18 mouse cellular contexts compared by ENCODE assay signal in genomic region chr11:43452266-43452665, GRCm38 (mm10). TPM values are rescaled to one million over a fixed set of nuclear protein-coding genes. Genes with fewer than 3 reads are reported as not detected.
DNase-seq lines count a peak whose midpoint lies in the region; ATAC-seq and TF ChIP-seq lines count a peak whose summit lies in the region.
"Had no signal": no experiment of that assay in that cellular context is flagged by ENCODE, and none has a peak within 500 bp of the region (broad histone marks: within the 10 kb centered on the region; RNA-seq: fewer than 3 reads in every experiment).

No protein-coding gene starts in this region.

- H3K4me2 ChIP-seq in intestine, postnatal 0 days (replicated peaks; ENCODE audit: low read depth) = no peak overlapping the region
- H3K4me2 ChIP-seq in intestine, embryonic 16.5 days (ENCODE audit: low read depth, low read length) = no peak overlapping the region
- H3K4me2 ChIP-seq in lung, postnatal 0 days (replicated peaks; ENCODE audit: low read depth, low read length) = no peak overlapping the region
- no peak overlapping the region for H3K4me2 ChIP-seq in stomach, postnatal 0 days (replicated peaks; ENCODE audit: low read depth)
- H3K4me2 ChIP-seq: forebrain, embryonic 13.5 days; heart, embryonic 15.5 days; kidney, embryonic 15.5 days; limb, embryonic 13.5 days had no signal

- no peaks in the 10 kb centered on the region for H3K4me1 ChIP-seq in intestine, postnatal 0 days (replicated peaks; ENCODE audit: control insufficient read depth, insufficient read depth, low read length)
- H3K4me1 ChIP-seq in intestine, embryonic 16.5 days (ENCODE audit: control insufficient read depth, insufficient read depth, low read length) = no peaks in the 10 kb centered on the region
- no peaks in the 10 kb centered on the region for H3K4me1 ChIP-seq in lung, postnatal 0 days (ENCODE audit: insufficient read depth, low read depth, low read length)
- no peaks in the 10 kb centered on the region for H3K4me1 ChIP-seq in stomach, postnatal 0 days (replicated peaks; ENCODE audit: control insufficient read depth, insufficient read depth)
- H3K4me1 ChIP-seq: forebrain, embryonic 13.5 days; heart, embryonic 15.5 days; kidney, embryonic 15.5 days; limb, embryonic 13.5 days had no signal

- ATAC-seq in CD4-positive, CD25-positive, alpha-beta regulatory T cell, adult 4 months = no peak
- ATAC-seq in intestine, postnatal 0 days = no peak
- ATAC-seq in intestine, embryonic 16.5 days = no peak
- no peak for ATAC-seq in lung, postnatal 0 days
- no peak for ATAC-seq in stomach, postnatal 0 days (ENCODE audit: low FRiP score, low TSS enrichment)
- ATAC-seq: activated CD4-positive, CD25-positive, alpha-beta regulatory T cell, adult 4 months; forebrain, embryonic 13.5 days; Patski had no signal

- 62% methylated on average over 2 of the region's 2 CpGs for WGBS in intestine, postnatal 0 days
- 46% methylated on average over 2 of the region's 2 CpGs for WGBS in intestine, embryonic 16.5 days
- WGBS in lung, postnatal 0 days = 56% methylated on average over 2 of the region's 2 CpGs
- WGBS in stomach, postnatal 0 days = 62% methylated on average over 2 of the region's 2 CpGs

- H3K4me3 ChIP-seq in intestine, postnatal 0 days (ENCODE audit: low read depth, low read length) = no peak overlapping the region
- no peak overlapping the region for H3K4me3 ChIP-seq in intestine, embryonic 16.5 days (ENCODE audit: low read length)
- H3K4me3 ChIP-seq in lung, postnatal 0 days (ENCODE audit: low read depth, low read length) = no peak overlapping the region
- no peak overlapping the region for H3K4me3 ChIP-seq in stomach, postnatal 0 days (ENCODE audit: low read depth, low read length)
- H3K4me3 ChIP-seq: forebrain, embryonic 13.5 days; heart, embryonic 15.5 days; kidney, embryonic 15.5 days; limb, embryonic 13.5 days had no signal

- H3K27me3 ChIP-seq in intestine, postnatal 0 days (replicated peaks; ENCODE audit: control insufficient read depth, insufficient read depth, low read length) = no peaks in the 10 kb centered on the region
- H3K27me3 ChIP-seq in intestine, embryonic 16.5 days (replicated peaks; ENCODE audit: control insufficient read depth, insufficient read depth, low read length) = no peaks in the 10 kb centered on the region
- H3K27me3 ChIP-seq in lung, postnatal 0 days (replicated peaks; ENCODE audit: insufficient read depth, low read length) = no peaks in the 10 kb centered on the region
- no peaks in the 10 kb centered on the region for H3K27me3 ChIP-seq in stomach, postnatal 0 days (ENCODE audit: control insufficient read depth, insufficient read depth, low read length)
- H3K27me3 ChIP-seq: forebrain, embryonic 13.5 days; heart, embryonic 15.5 days; kidney, embryonic 15.5 days; limb, embryonic 13.5 days; Patski had no signal

- DNase-seq in CD4-positive, CD25-positive, alpha-beta regulatory T cell, adult 2 months (ENCODE audit: low read depth, low spot score) = peak; percentile 28
- DNase-seq in lung, postnatal 0 days (ENCODE audit: low spot score) = peak; percentile 41
- DNase-seq in lung, postnatal 10 days = no peak
- no peak for DNase-seq in stomach, postnatal 0 days (ENCODE audit: low spot score)
- no peak for DNase-seq in frontal cortex, postnatal 10 days (ENCODE audit: low spot score in 2 of 2)
- DNase-seq: adrenal gland, postnatal 25 days; cerebellum, adult 9-11 months; lung, adult 2 months; thymus, adult 2 months had no signal

- no peak overlapping the region for H3K9ac ChIP-seq in intestine, postnatal 0 days (ENCODE audit: low read depth, low read length)
- no peak overlapping the region for H3K9ac ChIP-seq in intestine, embryonic 16.5 days (ENCODE audit: low read depth, low read length)
- no peak overlapping the region for H3K9ac ChIP-seq in lung, postnatal 0 days (replicated peaks; ENCODE audit: low read depth)
- no peak overlapping the region for H3K9ac ChIP-seq in stomach, postnatal 0 days (ENCODE audit: low read length)
- H3K9ac ChIP-seq: forebrain, embryonic 13.5 days; heart, embryonic 15.5 days; kidney, embryonic 15.5 days; limb, embryonic 13.5 days had no signal

- peak; percentile 66 for TF ChIP-seq CTCF in intestine, postnatal 0 days (IDR thresholded peaks at IDR 0.05; ENCODE audit: low read depth)
- peak; percentile 59 for TF ChIP-seq CTCF in lung, postnatal 0 days (IDR thresholded peaks at IDR 0.05)
- peak; percentile 67 for TF ChIP-seq CTCF in stomach, postnatal 0 days (IDR thresholded peaks at IDR 0.05; ENCODE audit: low read depth)

- H3K36me3 ChIP-seq in intestine, postnatal 0 days (ENCODE audit: control insufficient read depth, insufficient read depth) = peaks cover 4% of the 10 kb centered on the region
- H3K36me3 ChIP-seq in intestine, embryonic 16.5 days (ENCODE audit: control insufficient read depth, insufficient read depth, low read length) = peaks cover 2% of the 10 kb centered on the region
- H3K36me3 ChIP-seq in lung, postnatal 0 days (ENCODE audit: insufficient read depth, low read length) = peaks cover 4% of the 10 kb centered on the region
- H3K36me3 ChIP-seq in stomach, postnatal 0 days (ENCODE audit: control insufficient read depth, insufficient read depth, low read length) = peaks cover 3% of the 10 kb centered on the region; the same call in 1 of the 2 replicates

- H3K27ac ChIP-seq in intestine, postnatal 0 days (ENCODE audit: low read depth, low read length) = no peak overlapping the region
- H3K27ac ChIP-seq in intestine, embryonic 16.5 days (ENCODE audit: low read length) = no peak overlapping the region
- no peak overlapping the region for H3K27ac ChIP-seq in lung, postnatal 0 days (ENCODE audit: low read length)
- no peak overlapping the region for H3K27ac ChIP-seq in stomach, postnatal 0 days (replicated peaks)
- H3K27ac ChIP-seq: forebrain, embryonic 13.5 days; heart, embryonic 15.5 days; kidney, embryonic 15.5 days; limb, embryonic 13.5 days had no signal

- no peaks in the 10 kb centered on the region for H3K9me3 ChIP-seq in intestine, postnatal 0 days (ENCODE audit: control insufficient read depth)
- H3K9me3 ChIP-seq in intestine, embryonic 16.5 days (ENCODE audit: control insufficient read depth, low read length) = no peaks in the 10 kb centered on the region
- no peaks in the 10 kb centered on the region for H3K9me3 ChIP-seq in lung, postnatal 0 days (ENCODE audit: low read length)
- H3K9me3 ChIP-seq in stomach, postnatal 0 days (ENCODE audit: control insufficient read depth, low read length) = no peaks in the 10 kb centered on the region
- H3K9me3 ChIP-seq: forebrain, embryonic 13.5 days; heart, embryonic 15.5 days; kidney, embryonic 15.5 days; limb, embryonic 13.5 days had no signal

- TF ChIP-seq EP300 in lung, postnatal 0 days (IDR thresholded peaks at IDR 0.05) = no peak
- TF ChIP-seq EP300 in stomach, postnatal 0 days (optimal IDR thresholded peaks at IDR 0.05) = no peak

RNA-seq across cellular contexts. Expression of gene Slu7, which starts 18.7 kb away (rescaled TPM):
- 100 to 1,000 TPM; 103 to 115 TPM for polyA plus RNA-seq in CD4-positive, CD25-positive, alpha-beta regulatory T cell, adult 4 months (2017; shearing (Covaris generic))
- polyA plus RNA-seq in intestine, postnatal 0 days (2015; fragmentation: Nextera tagmentation; extraction: Ambion mirVana) = 33.6 and 40.3 TPM in 2 replicates
- polyA plus RNA-seq in intestine, embryonic 16.5 days (2015; fragmentation: Nextera tagmentation; extraction: Ambion mirVana) = 41.7 and 46.8 TPM in 2 replicates
- polyA plus RNA-seq in lung, postnatal 0 days (2015; fragmentation: Nextera tagmentation; extraction: Ambion mirVana) = 52.8 and 56.0 TPM in 2 replicates
- 38.1 and 39.3 TPM in 2 replicates for polyA plus RNA-seq in stomach, postnatal 0 days (2015; fragmentation: Nextera tagmentation; extraction: Ambion mirVana)

RNA-seq across cellular contexts. Expression of gene C1qtnf2, which starts 21.8 kb away (rescaled TPM):
- not detected for polyA plus RNA-seq in CD4-positive, CD25-positive, alpha-beta regulatory T cell, adult 4 months (2017; shearing (Covaris generic))
- polyA plus RNA-seq in intestine, postnatal 0 days (2015; fragmentation: Nextera tagmentation; extraction: Ambion mirVana) = 9.4 and 11.9 TPM in 2 replicates
- 7.0 and 7.2 TPM in 2 replicates for polyA plus RNA-seq in intestine, embryonic 16.5 days (2015; fragmentation: Nextera tagmentation; extraction: Ambion mirVana)
- 9.2 and 10.2 TPM in 2 replicates for polyA plus RNA-seq in lung, postnatal 0 days (2015; fragmentation: Nextera tagmentation; extraction: Ambion mirVana)
- 18.0 and 19.8 TPM in 2 replicates for polyA plus RNA-seq in stomach, postnatal 0 days (2015; fragmentation: Nextera tagmentation; extraction: Ambion mirVana)
- polyA plus RNA-seq: activated CD4-positive, CD25-positive, alpha-beta regulatory T cell, adult 4 months; Patski had no signal

RNA-seq across cellular contexts. Expression of gene Pttg1, which starts 26.2 kb away (rescaled TPM):
- 100 to 1,000 TPM; 183 to 195 TPM for polyA plus RNA-seq in CD4-positive, CD25-positive, alpha-beta regulatory T cell, adult 4 months (2017; shearing (Covaris generic))
- 88.3 and 88.4 TPM in 2 replicates for polyA plus RNA-seq in intestine, postnatal 0 days (2015; fragmentation: Nextera tagmentation; extraction: Ambion mirVana)
- polyA plus RNA-seq in intestine, embryonic 16.5 days (2015; fragmentation: Nextera tagmentation; extraction: Ambion mirVana) = 61.2 and 65.5 TPM in 2 replicates
- polyA plus RNA-seq in lung, postnatal 0 days (2015; fragmentation: Nextera tagmentation; extraction: Ambion mirVana) = 124 and 130 TPM in 2 replicates
- 66.8 and 66.9 TPM in 2 replicates for polyA plus RNA-seq in stomach, postnatal 0 days (2015; fragmentation: Nextera tagmentation; extraction: Ambion mirVana)

Comparison
In these comparisons a context has a peak if more than half of its experiments do, and no peak if none do; other contexts are left out.
1. DNase-seq: peak in CD4-positive, CD25-positive, alpha-beta regulatory T cell, adult 2 months (single experiment) and lung, postnatal 0 days (single experiment); none in lung, postnatal 10 days (single experiment), stomach, postnatal 0 days (single experiment) and frontal cortex, postnatal 10 days (0 of 2).
2. Peak in every context shown above with its lines, with median percentiles within 50 percentile points of each other: CTCF ChIP-seq.